Mouse (Mus musculus) left cerebral cortex, adult 18-20 months (tissue): ENCODE results near the gene Gpr65. TPM values are rescaled to one million over a fixed set of nuclear protein-coding genes. Genes with fewer than 3 reads are reported as not detected.
"Not testable (repeated sequence)": the region's sequence is repeated elsewhere in the genome, so short reads cannot be mapped to it uniquely, and the experiment has no call there.

Experiments
- DNase-seq, 2 experiments: peaks; one replicate each; pipeline ENCODE4 v3.0.0; 2021 to 2022; ENCODE audit warnings: low spot score in 2 of 2, mixed read lengths in 1 of 2
- total RNA-seq, 2 experiments: library from RNA; stranded (reverse); gene quantifications; 2 replicates each; pipeline ENCODE4 v1.2.3; 2021

Gene Gpr65
- total RNA-seq, 2 experiments from 2014 or later, result not detected

GRCm38 (mm10) chr12:98282776-98283486, 14.5 kb downstream of the Gpr65 start:
- DNase-seq, result peak; percentile 35 to 39

- DNase-seq, result no peak
These were observed 15.0 kb downstream of the Gpr65 start for GRCm38 (mm10) chr12:98283487-98283860.

- DNase-seq, result no peak
These were observed 16.0 kb downstream of the Gpr65 start for GRCm38 (mm10) chr12:98284477-98284876.

- DNase-seq, result no peak
These were observed 22.0 kb downstream of the Gpr65 start for GRCm38 (mm10) chr12:98290475-98290874.

- no peak for DNase-seq
These were observed 23.8 kb downstream of the Gpr65 start for GRCm38 (mm10) chr12:98292278-98292677.

- no peak for DNase-seq
These were observed 25.8 kb downstream of the Gpr65 start for GRCm38 (mm10) chr12:98294241-98294640.

- no peak for DNase-seq
These were observed 33.5 kb downstream of the Gpr65 start for GRCm38 (mm10) chr12:98301980-98302379.

- DNase-seq, result no peak
These were observed 34.6 kb downstream of the Gpr65 start for GRCm38 (mm10) chr12:98303013-98303412.

- peak in 1 of 2 experiments; percentile 7 for DNase-seq
These were observed 38.9 kb downstream of the Gpr65 start for GRCm38 (mm10) chr12:98307179-98307915.

- no peak for DNase-seq
These were observed 43.1 kb downstream of the Gpr65 start for GRCm38 (mm10) chr12:98311376-98312083.

- no peak for DNase-seq
These were observed 47.5 kb downstream of the Gpr65 start for GRCm38 (mm10) chr12:98315924-98316323.

GRCm38 (mm10) chr12:98317718-98318340, 49.4 kb downstream of the Gpr65 start:
- no peak for DNase-seq

- no peak for DNase-seq
These were observed 54.0 kb downstream of the Gpr65 start for GRCm38 (mm10) chr12:98322426-98322825.

GRCm38 (mm10) chr12:98324170-98324569, 55.7 kb downstream of the Gpr65 start:
- DNase-seq, result not testable (repeated sequence)

Other genes with a start within 250 kb of the Gpr65 start
- gene Galc, start 9.2 kb upstream of the Gpr65 start, total RNA-seq, result 10 to 100 TPM; 20.8 to 22.3 TPM